Mouse (Mus musculus): ENCODE data around the gene Gm21970. TPM values are rescaled to one million over a fixed set of nuclear protein-coding genes. Genes with fewer than 3 reads are reported as not detected.

Gene Gm21970
- polyA plus RNA-seq, 1 experiment from 2014 or later, result not detected

GRCm38 (mm10) chr16:91387121-91387486 is 4.4 kb upstream of the Gm21970 start:
- peaks cover 43% of the 10 kb centered on the region for H3K36me3 ChIP-seq
- H3K9me3 ChIP-seq, result no peaks in the 10 kb centered on the region
- H3K27ac ChIP-seq (replicated peaks), result no peak overlapping the region
- 91% methylated on average over 3 of the region's 3 CpGs for WGBS
- no peak overlapping the region for H3K4me2 ChIP-seq (replicated peaks)
- H3K9ac ChIP-seq (replicated peaks), result no peak overlapping the region
- no peak overlapping the region for H3K4me3 ChIP-seq
- no peaks in the 10 kb centered on the region for H3K4me1 ChIP-seq
- no peaks in the 10 kb centered on the region for H3K27me3 ChIP-seq
- ATAC-seq (ENCODE audit: low FRiP score, low read depth), result no peak

DNA sequence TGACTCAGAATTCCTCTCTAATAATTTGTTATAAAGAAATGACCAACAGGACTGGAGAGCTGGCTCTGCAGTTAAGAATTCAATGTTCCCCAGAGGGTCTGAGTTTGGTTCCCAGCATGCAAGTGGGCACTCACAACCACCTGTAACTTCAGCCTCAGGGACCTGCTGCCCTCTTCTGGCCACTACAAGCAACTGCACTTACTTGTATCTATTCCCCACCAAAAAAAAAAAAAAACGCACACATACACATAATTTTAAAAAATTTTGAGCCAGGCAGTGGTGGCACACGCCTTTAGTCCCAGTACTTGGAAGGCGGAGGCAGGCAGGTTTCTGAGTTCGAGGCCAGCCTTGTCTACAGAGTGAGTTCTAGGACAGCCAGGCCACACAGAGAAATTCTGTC is 1.4 kb upstream of the Gm21970 start:
- Histone ChIP-seq H3K4me3 (no peak overlapping the region), H3K4me1 (no peaks in the 10 kb centered on the region), H3K27ac (replicated peaks) (no peak overlapping the region), H3K27me3 (no peaks in the 10 kb centered on the region), H3K9me3 (no peaks in the 10 kb centered on the region), H3K9ac (replicated peaks) (no peak overlapping the region), H3K4me2 (replicated peaks) (no peak overlapping the region), H3K36me3 (peaks cover 52% of the 10 kb centered on the region)
- no peak for ATAC-seq (ENCODE audit: low FRiP score, low read depth)
- WGBS, result 87% methylated on average over 4 of the region's 4 CpGs

GRCm38 (mm10) chr16:91394826-91395410 is 3.4 kb downstream of the Gm21970 start:
- no peak for ATAC-seq (ENCODE audit: low FRiP score, low read depth)
- Histone ChIP-seq H3K27ac (replicated peaks) (no peak overlapping the region), H3K4me1 (no peaks in the 10 kb centered on the region), H3K36me3 (peaks cover 30% of the 10 kb centered on the region), H3K4me3 (no peak overlapping the region), H3K9me3 (no peaks in the 10 kb centered on the region), H3K9ac (replicated peaks) (no peak overlapping the region), H3K27me3 (no peaks in the 10 kb centered on the region), H3K4me2 (replicated peaks) (no peak overlapping the region)
- 78% methylated on average over 4 of the region's 4 CpGs for WGBS

DNA sequence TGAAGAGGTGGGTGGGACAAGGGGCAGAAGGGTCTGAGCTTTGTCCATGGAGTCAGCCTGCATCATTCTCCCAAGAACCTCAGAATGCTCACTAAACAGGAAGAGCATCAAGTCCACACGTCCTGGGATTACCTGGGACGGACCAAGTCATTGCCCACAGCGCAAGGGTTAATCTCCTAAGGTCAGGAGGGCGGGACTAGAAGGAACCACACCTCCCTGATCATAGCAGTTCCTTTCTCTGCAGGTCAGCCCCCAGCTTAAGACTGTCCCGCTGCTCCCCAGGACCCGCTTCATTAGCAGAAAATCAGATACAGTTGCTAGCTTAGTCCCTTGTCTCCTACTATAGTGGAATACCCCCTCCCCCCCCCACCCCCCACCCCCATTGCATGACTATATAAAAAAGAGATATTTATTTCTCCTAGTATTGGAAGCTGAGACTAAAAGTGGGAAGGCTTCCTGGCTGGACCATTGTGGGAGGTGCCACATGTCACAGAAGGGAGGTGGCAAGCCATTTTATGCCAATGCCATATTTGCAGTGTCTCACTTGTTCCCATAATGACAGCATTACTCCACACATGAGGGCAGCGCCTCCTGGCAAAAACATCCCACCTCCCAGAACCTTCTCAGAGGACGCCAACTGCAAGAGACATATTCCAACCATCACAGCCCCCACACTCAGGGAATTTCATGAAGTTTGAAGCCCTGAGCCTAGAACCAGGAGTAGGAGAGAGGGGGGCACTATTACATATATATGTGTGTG is 4.3 kb downstream of the Gm21970 start:
- WGBS, result 46% methylated on average over 8 of the region's 8 CpGs
- no peak for ATAC-seq (ENCODE audit: low FRiP score, low read depth)
- peaks cover 29% of the 10 kb centered on the region for H3K36me3 ChIP-seq

DNA sequence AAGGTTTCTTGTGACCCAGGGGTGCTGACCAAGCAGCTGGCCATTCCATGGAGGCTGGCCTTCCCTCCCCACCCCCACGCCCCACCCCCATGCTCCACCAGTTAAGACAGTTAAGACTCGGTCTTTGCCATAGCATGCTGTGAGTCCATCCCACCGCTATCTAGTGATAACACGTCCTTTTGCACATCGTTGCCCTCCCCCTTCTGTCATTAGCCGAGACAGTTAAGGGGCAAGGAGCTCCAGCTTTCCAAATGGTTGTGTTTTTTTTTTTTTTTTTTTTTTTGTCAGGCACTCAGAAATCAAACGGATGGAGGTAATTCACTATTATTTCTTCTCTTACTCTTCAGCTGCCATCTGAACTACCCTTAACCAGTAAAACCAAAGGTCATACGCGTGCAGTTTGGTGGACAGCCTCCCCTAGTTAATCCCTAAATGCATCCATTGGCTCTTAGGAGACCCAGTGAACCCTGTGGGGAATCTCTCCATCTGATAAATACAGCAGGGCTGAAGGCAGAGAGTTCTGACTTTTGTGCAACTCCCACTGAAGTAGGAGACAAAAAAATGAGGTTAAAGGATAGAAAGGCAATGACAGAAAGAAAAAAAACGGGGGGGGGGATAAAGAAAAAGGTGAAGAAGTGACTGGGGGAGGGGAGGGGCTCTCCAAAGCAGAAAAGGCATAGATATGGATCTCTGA is 5.5 kb downstream of the Gm21970 start:
- Histone ChIP-seq H3K27ac (replicated peaks) (no peak overlapping the region), H3K4me1 (no peaks in the 10 kb centered on the region), H3K4me2 (replicated peaks) (no peak overlapping the region), H3K9me3 (no peaks in the 10 kb centered on the region), H3K27me3 (no peaks in the 10 kb centered on the region), H3K36me3 (peaks cover 25% of the 10 kb centered on the region), H3K9ac (replicated peaks) (no peak overlapping the region), H3K4me3 (no peak overlapping the region)
- 62% methylated on average over 10 of the region's 10 CpGs for WGBS
- ATAC-seq (ENCODE audit: low FRiP score, low read depth), result no peak

More for the DNA sequence above, 4.3 kb downstream of the Gm21970 start:
- Histone ChIP-seq H3K27me3 (no peaks in the 10 kb centered on the region), H3K4me1 (no peaks in the 10 kb centered on the region), H3K4me2 (replicated peaks) (no peak overlapping the region), H3K27ac (replicated peaks) (no peak overlapping the region), H3K9ac (replicated peaks) (no peak overlapping the region), H3K4me3 (no peak overlapping the region), H3K9me3 (no peaks in the 10 kb centered on the region)

DNA sequence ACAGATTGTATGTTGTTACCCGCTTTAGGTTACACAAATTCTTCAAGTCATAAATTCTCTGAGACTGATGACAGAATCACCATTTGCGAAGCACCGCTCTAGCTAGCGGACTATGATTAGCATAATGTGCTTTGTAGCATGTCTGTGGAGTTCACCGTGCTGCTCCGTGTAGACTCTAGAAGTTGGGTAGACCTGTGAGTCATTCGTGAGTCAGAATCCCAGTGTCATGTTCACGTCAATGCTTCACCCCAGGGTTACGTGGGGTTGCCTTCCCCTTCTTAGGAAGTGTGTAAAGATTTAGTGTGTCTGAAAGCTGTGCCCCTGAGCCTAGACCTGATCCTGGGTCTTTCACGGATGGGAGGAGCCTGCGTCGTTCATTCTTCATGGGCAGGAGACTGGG is 6.5 kb downstream of the Gm21970 start:
- 94% methylated on average over 12 of the region's 12 CpGs for WGBS
- Histone ChIP-seq H3K9me3 (no peaks in the 10 kb centered on the region), H3K4me1 (no peaks in the 10 kb centered on the region), H3K4me2 (replicated peaks) (no peak overlapping the region), H3K9ac (replicated peaks) (no peak overlapping the region), H3K27ac (replicated peaks) (no peak overlapping the region), H3K4me3 (no peak overlapping the region), H3K36me3 (peaks cover 15% of the 10 kb centered on the region), H3K27me3 (no peaks in the 10 kb centered on the region)
- ATAC-seq (ENCODE audit: low FRiP score, low read depth), result no peak

- Histone ChIP-seq H3K4me3 (no peak overlapping the region), H3K9ac (replicated peaks) (no peak overlapping the region), H3K27ac (replicated peaks) (no peak overlapping the region), H3K9me3 (no peaks in the 10 kb centered on the region), H3K36me3 (peaks cover 12% of the 10 kb centered on the region), H3K27me3 (no peaks in the 10 kb centered on the region), H3K4me2 (replicated peaks) (no peak overlapping the region), H3K4me1 (no peaks in the 10 kb centered on the region)
- 89% methylated on average over 7 of the region's 7 CpGs for WGBS
- no peak for ATAC-seq (ENCODE audit: low FRiP score, low read depth)
Observed at GRCm38 (mm10) chr16:91398944-91399343, 7.4 kb downstream of the Gm21970 start.

- H3K27me3 ChIP-seq, result peaks cover 10% of the 10 kb centered on the region; the same call in 1 of the 2 replicates
- no peak overlapping the region for H3K4me3 ChIP-seq
- WGBS, result 87% methylated on average over 6 of the region's 6 CpGs
- no peak overlapping the region for H3K27ac ChIP-seq (replicated peaks)
- peaks cover 8% of the 10 kb centered on the region; the same call in 1 of the 2 replicates for H3K36me3 ChIP-seq
- H3K4me1 ChIP-seq, result peaks cover 9% of the 10 kb centered on the region
- no peak overlapping the region for H3K4me2 ChIP-seq (replicated peaks)
- no peak overlapping the region for H3K9ac ChIP-seq (replicated peaks)
- no peak for ATAC-seq (ENCODE audit: low FRiP score, low read depth)
- H3K9me3 ChIP-seq, result no peaks in the 10 kb centered on the region
Observed at GRCm38 (mm10) chr16:91401569-91402165, 10.1 kb downstream of the Gm21970 start.

DNA sequence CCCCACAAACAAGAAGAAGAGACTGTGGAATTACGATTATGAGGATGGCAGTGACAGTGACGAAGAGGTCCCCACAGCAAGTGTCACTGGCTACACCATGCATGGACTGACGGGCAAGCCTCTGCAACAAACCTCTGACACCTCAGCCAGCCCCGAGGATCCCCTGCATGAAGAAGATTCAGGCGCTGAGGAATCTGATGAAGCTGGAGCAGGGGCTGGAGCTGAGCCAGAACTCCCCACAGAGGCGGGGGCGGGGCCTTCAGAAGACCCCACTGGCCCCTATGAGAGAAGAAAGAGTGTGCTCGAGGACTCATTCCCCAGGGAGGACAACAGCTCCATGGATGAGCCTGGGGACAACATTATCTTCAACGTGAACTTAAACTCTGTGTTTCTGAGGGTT is 12.3 kb downstream of the Gm21970 start:
- Histone ChIP-seq H3K27me3 (peaks cover 15% of the 10 kb centered on the region), H3K4me1 (peaks cover 13% of the 10 kb centered on the region), H3K9me3 (no peaks in the 10 kb centered on the region), H3K27ac (replicated peaks) (no peak overlapping the region), H3K9ac (replicated peaks) (no peak overlapping the region), H3K4me3 (no peak overlapping the region), H3K36me3 (peaks cover 8% of the 10 kb centered on the region; the same call in 1 of the 2 replicates), H3K4me2 (replicated peaks) (no peak overlapping the region)
- 81% methylated on average over 9 of the region's 9 CpGs for WGBS
- no peak for ATAC-seq (ENCODE audit: low FRiP score, low read depth)

DNA sequence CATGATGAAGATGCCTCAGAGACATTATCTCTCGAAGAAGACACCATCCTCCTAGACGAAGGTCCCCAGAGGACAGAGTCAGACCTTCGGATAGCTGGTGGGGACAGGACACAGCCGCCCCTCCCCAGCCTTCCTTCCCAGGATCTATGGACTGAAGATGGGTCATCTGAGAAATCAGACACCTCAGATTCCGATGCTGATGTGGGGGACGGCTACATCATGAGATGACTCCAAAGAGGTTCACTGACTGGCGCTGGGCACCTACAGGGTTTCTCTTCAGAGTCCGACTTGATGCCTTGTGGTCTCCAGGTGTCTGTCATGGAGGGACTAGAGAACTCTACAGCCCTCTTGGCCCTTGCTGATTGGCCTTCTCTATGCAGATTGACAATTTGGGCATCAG is 12.7 kb downstream of the Gm21970 start:
- Histone ChIP-seq H3K4me1 (peaks cover 13% of the 10 kb centered on the region), H3K27me3 (peaks cover 15% of the 10 kb centered on the region), H3K36me3 (peaks cover 8% of the 10 kb centered on the region; the same call in 1 of the 2 replicates), H3K4me2 (replicated peaks) (no peak overlapping the region), H3K4me3 (no peak overlapping the region), H3K9me3 (no peaks in the 10 kb centered on the region), H3K27ac (replicated peaks) (no peak overlapping the region), H3K9ac (replicated peaks) (no peak overlapping the region)
- WGBS, result 94% methylated on average over 8 of the region's 8 CpGs
- ATAC-seq (ENCODE audit: low FRiP score, low read depth), result no peak

GRCm38 (mm10) chr16:91404828-91405577 is 13.5 kb downstream of the Gm21970 start:
- no peak overlapping the region for H3K9ac ChIP-seq (replicated peaks)

More at GRCm38 (mm10) chr16:91404828-91405577, 13.5 kb downstream of the Gm21970 start:
- Histone ChIP-seq H3K9me3 (no peaks in the 10 kb centered on the region), H3K27me3 (peaks cover 15% of the 10 kb centered on the region), H3K36me3 (peaks cover 8% of the 10 kb centered on the region; the same call in 1 of the 2 replicates), H3K4me1 (peaks cover 13% of the 10 kb centered on the region), H3K4me2 (replicated peaks) (peak overlapping the region; percentile 98; the same call in 1 of the 2 replicates), H3K27ac (replicated peaks) (no peak overlapping the region), H3K4me3 (no peak overlapping the region)
- 68% methylated on average over 10 of the region's 10 CpGs for WGBS
- ATAC-seq (ENCODE audit: low FRiP score, low read depth), result no peak

All from midbrain, embryonic 12.5 days (tissue).